Mouse (Mus musculus) CH12.LX (cell line): Measurements from ENCODE around the gene AL607142.1. TPM values are rescaled to one million over a fixed set of nuclear protein-coding genes. Genes with fewer than 3 reads are reported as not detected.

Experiments used
- DNase-seq: peaks from one replicate; pipeline ENCODE4 v3.0.0-alpha.2; 2013; ENCODE audit errors: extremely low read depth
- H3K27ac ChIP-seq: 2 replicates; pipeline ENCODE4 v1.5.1; 2012; ENCODE audit warnings: low read depth, mild to moderate bottlenecking, control low read depth, moderate library complexity; ENCODE audit not compliant: insufficient read depth
- H3K27me3 ChIP-seq: replicated peaks from 2 replicates; pipeline ENCODE3; 2012; ENCODE audit warnings: inconsistent platforms
- H3K36me3 ChIP-seq, 2 experiments: replicated peaks in 1 of 2; 2 replicates each; pipeline versions ENCODE3 to v1.6.1; 2012; ENCODE audit warnings: inconsistent platforms in 1 of 2, low read length in 1 of 2, mild to moderate bottlenecking in 1 of 2, mixed read lengths in 1 of 2, moderate library complexity in 1 of 2; ENCODE audit not compliant: control insufficient read depth in 1 of 2, insufficient read depth in 1 of 2
- H3K4me1 ChIP-seq, 2 experiments: 2 replicates each; pipeline ENCODE4 v1.6.1; 2012; ENCODE audit warnings: inconsistent platforms in 1 of 2, moderate library complexity in 1 of 2; ENCODE audit not compliant: insufficient read depth in 2 of 2, control insufficient read depth in 1 of 2
- H3K4me2 ChIP-seq: 2 replicates; pipeline ENCODE4 v1.6.1; 2012; ENCODE audit warnings: low read depth, mild to moderate bottlenecking, control low read depth; ENCODE audit not compliant: poor library complexity, insufficient read depth, severe bottlenecking
- H3K4me3 ChIP-seq, 3 experiments: fragments of 150-350 bp in 1 of 3; sonication (generic) in 1 of 3; replicated peaks in 1 of 3; 2 replicates each; pipeline versions ENCODE3 to v1.5.1; 2011 to 2012; ENCODE audit warnings: low read depth in 2 of 3, low read length in 2 of 3, mild to moderate bottlenecking in 2 of 3, moderate library complexity in 2 of 3, control low read depth in 1 of 3, improper control_type of control experiment in 1 of 3, inconsistent platforms in 1 of 3, mixed read lengths in 1 of 3; ENCODE audit not compliant: poor library complexity in 1 of 3
- H3K79me2 ChIP-seq: replicated peaks from 2 replicates; pipeline ENCODE4 v1.6.1; 2012; ENCODE audit warnings: mild to moderate bottlenecking, moderate library complexity; ENCODE audit not compliant: control insufficient read depth, poor library complexity, insufficient read depth, severe bottlenecking; ENCODE audit errors: extremely low read depth
- H3K9ac ChIP-seq: 2 replicates; pipeline ENCODE4 v1.6.1; 2012; ENCODE audit warnings: low read depth, mild to moderate bottlenecking, control low read depth, moderate library complexity; ENCODE audit not compliant: insufficient read depth
- H3K9me3 ChIP-seq: replicated peaks from 2 replicates; pipeline ENCODE3; 2012; ENCODE audit warnings: low read length, inconsistent platforms, mixed read lengths
- CHD1 ChIP-seq: IDR thresholded peaks from 2 replicates; pipeline ENCODE4 v1.6.1; 2012; ENCODE audit warnings: low read depth, low read length, improper control_type of control experiment, inconsistent platforms
- CHD2 ChIP-seq: IDR thresholded peaks from 2 replicates; pipeline ENCODE4 v1.6.1; 2011; ENCODE audit warnings: low read length, improper control_type of control experiment
- CTCF ChIP-seq, 2 experiments: IDR thresholded peaks in 1 of 2; conservative IDR thresholded peaks in 1 of 2; 2 replicates each; pipeline ENCODE4 v1.5.1; 2011 to 2012; ENCODE audit warnings: low read depth in 2 of 2, low read length in 2 of 2, improper control_type of control experiment in 1 of 2, inconsistent platforms in 1 of 2, mild to moderate bottlenecking in 1 of 2, moderate library complexity in 1 of 2
- EP300 ChIP-seq: IDR thresholded peaks from 2 replicates; pipeline ENCODE4 v1.6.1; 2011; ENCODE audit warnings: low read length, improper control_type of control experiment
- GABPA ChIP-seq: IDR thresholded peaks from 2 replicates; pipeline ENCODE4 v1.6.1; 2012; ENCODE audit warnings: low read depth, low read length, improper control_type of control experiment, inconsistent platforms; ENCODE audit not compliant: insufficient replicate concordance
- JUND ChIP-seq: conservative IDR thresholded peaks from 2 replicates; pipeline ENCODE4 v1.6.1; 2011; ENCODE audit warnings: low read depth, low read length, improper control_type of control experiment
- MAX ChIP-seq: IDR thresholded peaks from 2 replicates; pipeline ENCODE4 v1.6.1; 2011; ENCODE audit warnings: low read length, improper control_type of control experiment
- MEF2A ChIP-seq: IDR thresholded peaks from 2 replicates; pipeline ENCODE4 v1.6.1; 2014; ENCODE audit warnings: low read depth, mild to moderate bottlenecking, inconsistent platforms, low read length, improper control_type of control experiment, borderline replicate concordance
- MXI1 ChIP-seq: IDR thresholded peaks from 2 replicates; pipeline ENCODE4 v1.6.1; 2011; ENCODE audit warnings: mild to moderate bottlenecking, low read depth, low read length, improper control_type of control experiment
- NRF1 ChIP-seq: IDR thresholded peaks from 2 replicates; pipeline ENCODE4 v1.6.1; 2014; ENCODE audit warnings: low read depth, mild to moderate bottlenecking, inconsistent platforms, low read length, improper control_type of control experiment, moderate library complexity
- PAX5 ChIP-seq: IDR thresholded peaks from 2 replicates; pipeline ENCODE4 v1.6.1; 2012; ENCODE audit warnings: low read length, inconsistent platforms, mixed read lengths
- POLR2A ChIP-seq: IDR thresholded peaks from 2 replicates; pipeline ENCODE4 v1.6.1; 2011; ENCODE audit warnings: low read depth, mild to moderate bottlenecking, improper control_type of control experiment, low read length
- RAD21 ChIP-seq: IDR thresholded peaks from 2 replicates; pipeline ENCODE4 v1.6.1; 2011; ENCODE audit warnings: low read depth, mild to moderate bottlenecking, low read length, improper control_type of control experiment, moderate library complexity
- SMC3 ChIP-seq: IDR thresholded peaks from 2 replicates; pipeline ENCODE4 v1.6.1; 2011; ENCODE audit warnings: low read depth, low read length, improper control_type of control experiment
- TBP ChIP-seq: conservative IDR thresholded peaks from 2 replicates; pipeline ENCODE4 v1.6.1; 2011; ENCODE audit warnings: low read depth, low read length, improper control_type of control experiment
- TCF12 ChIP-seq: IDR thresholded peaks from 2 replicates; pipeline ENCODE4 v1.6.1; 2014; ENCODE audit warnings: low read depth, mild to moderate bottlenecking, inconsistent platforms, low read length, improper control_type of control experiment
- UBTF ChIP-seq: IDR thresholded peaks from 2 replicates; pipeline ENCODE4 v1.6.1; 2012; ENCODE audit warnings: low read depth, mild to moderate bottlenecking, inconsistent platforms, low read length, improper control_type of control experiment, moderate library complexity
- ZC3H11A ChIP-seq: IDR thresholded peaks from 2 replicates; pipeline ENCODE4 v1.6.1; 2012; ENCODE audit warnings: low read depth, mild to moderate bottlenecking, inconsistent platforms, low read length, improper control_type of control experiment
- ZMIZ1 ChIP-seq: IDR thresholded peaks from 2 replicates; pipeline ENCODE4 v1.6.1; 2012; ENCODE audit warnings: low read depth, mild to moderate bottlenecking, inconsistent platforms, low read length, improper control_type of control experiment
- dilution Hi-C: fragments of 300-500 bp; cut with MboI; formaldehyde crosslinking; loops from 2 replicates; pipeline ENCODE4 v1.14.3; 2020; ENCODE audit warnings: low sequenced_read_pairs; ENCODE audit not compliant: extremely low pct_unique_long_range_greater_than_20kb, extremely low pct_ligation_motif_present
- in situ Hi-C: fragments of 300-500 bp; cut with MboI; formaldehyde crosslinking; loops from 3 replicates; pipeline ENCODE4 v1.14.3; 2019; ENCODE audit warnings: low sequenced_read_pairs, low pct_ligation_motif_present, low pct_unique_long_range_greater_than_20kb, mixed read lengths
- polyA plus RNA-seq: library from polyadenylated mRNA; unstranded; fragments of >175 nt; gene quantifications from 2 replicates; pipeline ENCODE4 v1.2.1, GENCODE M21; 2012; ENCODE audit warnings: low read depth; ENCODE audit not compliant: insufficient read length
- total RNA-seq, 2 experiments: library from RNA; depleted of rRNA; stranded (reverse); fragments of 300-350 nt in 1 of 2; fragments of >200 nt in 1 of 2; gene quantifications; 2 replicates each; pipeline ENCODE4 v1.2.3; 2012 to 2014

The AL607142.1 gene
- total and polyA plus RNA-seq, 3 experiments = 22.0 TPM; not detected in 2

DNA sequence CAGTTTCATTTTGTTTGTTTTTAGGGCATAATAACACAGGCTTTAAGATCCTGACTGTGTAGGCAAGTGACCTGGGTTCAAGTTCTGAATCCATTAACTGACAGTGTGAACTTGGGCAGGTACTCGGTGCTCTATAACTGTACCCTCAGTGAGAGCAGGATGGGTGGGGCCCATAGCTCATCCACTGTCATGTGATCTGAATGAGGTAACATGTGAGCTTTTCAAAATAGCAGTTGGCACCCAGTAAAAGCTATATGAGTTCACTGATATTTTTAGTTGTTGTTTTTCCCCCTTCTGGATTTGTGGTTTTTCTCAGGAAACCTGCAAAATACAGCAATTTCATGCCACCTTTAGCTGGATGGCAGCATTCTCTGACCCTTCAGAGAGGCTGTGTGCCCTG lies 51.5 kb downstream of the AL607142.1 start:
- Histone ChIP-seq H3K4me2 (no peak overlapping the region), H3K79me2 (no peaks in the 10 kb centered on the region), H3K27ac (no peak overlapping the region), H3K9me3 (peaks cover 15% of the 10 kb centered on the region), H3K4me3 (no peak overlapping the region), H3K36me3 (peaks cover 30 to 81% of the 10 kb centered on the region in 2 experiments), H3K9ac (no peak overlapping the region), H3K4me1 (peaks cover 0 to 15% of the 10 kb centered on the region in 2 experiments; a peak in 2 of 4 replicates), H3K27me3 (no peaks in the 10 kb centered on the region)
- no peak for DNase-seq
- TF ChIP-seq UBTF (no peak), NRF1 (no peak), SMC3 (no peak), GABPA (no peak), TCF12 (no peak), POLR2A (no peak), ZMIZ1 (no peak), MEF2A (no peak)
- dilution Hi-C loops (no loop called here), in situ Hi-C loops (no loop called here)

DNA sequence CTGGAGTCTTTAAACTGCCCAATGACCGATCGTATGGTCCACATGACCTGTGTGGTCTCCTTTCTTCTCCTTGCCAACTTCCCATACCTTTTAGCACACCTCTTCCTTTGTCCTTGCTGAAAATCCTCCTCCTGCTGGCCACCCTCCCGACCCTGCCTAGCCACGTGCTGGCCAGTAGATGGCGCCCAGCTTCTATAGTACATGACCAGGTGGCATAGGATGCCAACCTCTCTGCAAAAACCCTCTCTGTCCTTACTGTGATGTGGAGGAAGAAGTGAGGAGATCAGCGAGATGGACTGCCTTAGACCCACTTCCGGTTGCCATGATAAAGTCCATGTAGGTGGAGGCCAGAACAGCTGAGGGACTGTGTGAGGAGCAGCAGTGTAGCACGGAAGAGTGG lies 55.5 kb downstream of the AL607142.1 start:
- peaks cover 15% of the 10 kb centered on the region for H3K9me3 ChIP-seq
- DNase-seq = peak; percentile 53

DNA sequence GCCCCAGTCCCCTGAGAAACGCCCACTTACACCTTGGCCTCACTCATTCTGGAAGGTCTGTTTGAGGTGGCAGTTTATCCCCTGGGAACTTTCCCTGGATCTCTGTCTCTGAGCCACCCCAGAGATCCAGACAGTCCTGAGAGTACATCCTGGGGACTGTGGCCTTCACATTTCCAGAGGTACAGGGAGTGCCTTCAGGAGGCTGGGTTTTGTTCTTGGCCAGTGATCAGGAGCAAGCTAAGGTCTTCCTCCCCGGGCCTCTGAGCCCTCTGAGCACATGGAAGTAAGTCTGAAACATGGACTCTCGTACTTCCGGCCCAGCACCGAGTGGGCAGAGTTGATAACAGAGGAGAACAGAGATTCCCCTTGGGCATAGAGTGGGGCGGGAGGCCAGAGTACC lies 59.9 kb downstream of the AL607142.1 start:
- no peak overlapping the region for H3K4me2 ChIP-seq
- in situ Hi-C loops = loop anchor here (10.0 kb wide), 1 partner anchor 210 kb away; no protein-coding TSS in a partner anchor

More for the DNA sequence above, 55.5 kb downstream of the AL607142.1 start:
- dilution Hi-C loops = no loop called here
- Histone ChIP-seq H3K4me1 (peaks cover 0 to 29% of the 10 kb centered on the region in 2 experiments; a peak in 2 of 4 replicates), H3K36me3 (peaks cover 47 to 95% of the 10 kb centered on the region in 2 experiments), H3K4me2 (no peak overlapping the region)
- TF ChIP-seq CHD2 = no peak
- peak; percentile 85 for TF ChIP-seq MAX
- no peak for TF ChIP-seq JUND
- no peak for TF ChIP-seq MXI1
- TF ChIP-seq MEF2A = no peak
- no peak for TF ChIP-seq TBP
- TF ChIP-seq SMC3 = peak; percentile 60
- peak; percentile 61 to 85; a peak in 3 of 4 replicates for TF ChIP-seq CTCF (conservative IDR thresholded peaks at IDR 0.05 in 1 of 2, IDR thresholded peaks at IDR 0.05 in 1 of 2; ENCODE audit: low read depth in 2 of 2, low read length in 2 of 2)
- 0 out of 2 replicates have a peak, but pooled peaks have one; percentile 11 for TF ChIP-seq ZC3H11A
- TF ChIP-seq EP300 = no peak
- no peak for TF ChIP-seq NRF1
- TF ChIP-seq RAD21 = peak; percentile 60
- TF ChIP-seq, all 38 proteins: peak for 5
- Histone ChIP-seq H3K79me2 (no peaks in the 10 kb centered on the region), H3K9ac (no peak overlapping the region), H3K27ac (no peak overlapping the region), H3K4me3 (no peak overlapping the region), H3K27me3 (no peaks in the 10 kb centered on the region)
- in situ Hi-C loops = loop anchor here (10.0 kb wide), 1 partner anchor 205 kb away; no protein-coding TSS in a partner anchor

More for the DNA sequence above, 59.9 kb downstream of the AL607142.1 start:
- DNase-seq = no peak
- dilution Hi-C loops = no loop called here
- Histone ChIP-seq H3K9ac (no peak overlapping the region), H3K4me1 (peaks cover 7 to 60% of the 10 kb centered on the region in 2 experiments), H3K27me3 (no peaks in the 10 kb centered on the region), H3K27ac (no peak overlapping the region), H3K36me3 (peaks cover 54 to 90% of the 10 kb centered on the region in 2 experiments), H3K9me3 (no peaks in the 10 kb centered on the region), H3K4me3 (no peak overlapping the region), H3K79me2 (no peaks in the 10 kb centered on the region)
- no peak for TF ChIP-seq PAX5
- TF ChIP-seq MEF2A = no peak
- no peak for TF ChIP-seq CHD1
- no peak for TF ChIP-seq POLR2A
